Mouse (Mus musculus): ENCODE results near the gene Ints3.
A peak's percentile ranks its signal among the peaks of the same experiment; 100 is the strongest.

Ints3 gene

DNA sequence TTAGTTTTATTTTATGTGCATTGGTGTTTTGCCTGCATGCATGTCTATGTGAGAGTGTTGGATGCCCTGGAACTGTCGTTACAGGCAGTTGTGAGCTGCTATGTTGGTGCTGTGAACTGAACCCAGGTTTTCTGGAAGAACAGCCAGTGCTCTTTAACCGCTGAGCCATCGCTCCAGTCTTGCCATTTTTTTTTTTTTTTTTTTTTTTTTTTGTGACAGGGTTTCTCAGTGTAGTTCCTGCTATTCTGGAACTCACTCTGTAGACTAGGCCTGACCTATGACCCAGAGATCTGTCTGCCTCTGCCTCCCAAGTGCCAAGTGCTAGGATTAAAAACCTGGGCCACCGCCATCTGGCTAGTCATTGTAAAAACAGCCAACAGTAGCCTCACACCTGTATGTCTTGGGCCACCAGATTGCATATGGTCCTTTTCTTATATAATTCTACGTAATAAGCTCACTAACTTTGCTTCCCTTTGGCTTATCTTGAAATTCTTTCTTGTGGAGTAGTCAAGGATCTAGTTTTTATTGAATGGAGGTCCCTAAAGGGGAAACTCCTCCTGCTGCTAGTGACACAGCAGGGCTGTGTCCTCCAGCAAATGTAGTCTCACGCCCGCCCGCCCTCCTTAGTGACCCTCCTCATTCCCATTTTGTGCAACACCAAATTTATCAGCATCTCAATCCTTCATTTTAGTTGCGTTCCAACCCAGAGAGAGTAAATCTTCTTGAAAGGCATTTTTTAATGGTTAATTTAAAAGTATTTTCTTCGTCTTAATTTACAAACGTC, 12.2 kb upstream of the Ints3 start:
- no peak for DNase-seq

DNA sequence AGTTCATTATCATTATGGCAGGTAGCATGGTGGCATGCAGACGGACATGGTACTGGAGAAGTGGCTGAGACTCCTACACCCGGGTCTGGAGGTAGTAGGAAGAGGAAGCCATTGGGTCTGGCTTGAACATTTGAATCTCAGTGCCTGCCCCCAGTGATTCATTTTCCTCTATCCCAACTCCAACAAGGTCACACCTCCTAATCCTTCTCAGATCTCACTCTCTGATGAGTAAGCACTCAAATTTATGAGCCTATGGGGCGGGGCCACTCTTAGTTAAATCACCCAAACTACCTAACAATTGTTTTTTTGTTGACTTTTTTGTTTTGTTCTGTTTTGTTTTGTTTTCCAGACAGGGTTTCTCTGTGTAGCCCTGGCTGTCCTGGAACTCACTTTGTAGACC, 10.6 kb upstream of the Ints3 start:
- DNase-seq: no peak

GRCm38 (mm10) chr3:90440756-90441155, 7.3 kb upstream of the Ints3 start:
- DNase-seq: no peak

GRCm38 (mm10) chr3:90437131-90437530, 3.7 kb upstream of the Ints3 start:
- no peak for DNase-seq

DNA sequence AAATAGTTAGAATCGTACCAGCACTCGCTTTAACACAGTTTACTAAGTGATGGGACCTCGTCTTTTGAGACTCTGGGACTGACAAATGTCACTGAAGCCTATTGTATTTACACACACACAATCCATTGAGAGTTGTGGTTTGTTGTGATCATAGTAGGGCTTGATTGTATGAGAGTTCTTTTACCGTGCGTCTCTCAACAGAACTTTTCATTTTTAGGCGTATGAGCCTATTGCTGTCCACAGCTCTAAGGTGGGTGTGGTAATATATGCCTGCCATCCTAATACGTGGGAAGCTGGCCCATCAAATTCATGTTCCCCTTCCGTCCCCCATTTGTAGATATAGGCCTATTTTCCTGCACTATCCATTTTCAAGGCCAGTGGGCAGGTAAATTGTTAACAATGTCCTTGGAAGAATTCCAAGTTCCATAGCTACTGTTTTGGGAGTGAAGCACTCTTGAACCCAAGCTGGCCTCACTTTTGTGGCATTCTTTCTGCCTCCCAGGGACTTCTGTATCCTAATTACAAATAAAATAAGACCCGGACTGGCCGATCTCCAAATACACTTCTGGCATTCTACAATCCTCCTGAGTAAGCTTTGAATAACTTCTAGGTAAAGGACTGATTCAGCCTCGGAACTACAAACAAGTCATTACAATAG, 780 bp upstream of the Ints3 start:
- no peak for DNase-seq

- DNase-seq: peak; percentile 57
Measured at GRCm38 (mm10) chr3:90432811-90433219, 607 bp downstream of the Ints3 start.

DNA sequence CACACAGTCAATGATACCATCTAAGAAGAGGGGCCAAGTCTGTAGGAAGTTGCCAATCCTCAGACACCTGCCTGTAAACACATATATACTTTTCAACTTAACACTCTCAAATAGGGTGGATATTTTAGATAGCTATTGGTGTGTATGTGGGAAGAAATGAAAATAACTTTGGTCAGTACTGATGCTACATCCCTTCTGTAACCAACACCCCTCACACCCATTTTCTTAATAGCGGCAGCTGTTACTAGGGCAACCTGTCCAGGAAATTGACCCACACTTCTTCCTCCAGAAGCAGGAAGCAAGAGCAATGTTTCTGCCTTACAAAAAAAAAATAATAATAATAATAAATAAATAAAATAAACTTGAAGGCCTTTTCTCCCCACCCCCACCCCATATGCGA, 1.1 kb downstream of the Ints3 start:
- no peak for DNase-seq

DNA sequence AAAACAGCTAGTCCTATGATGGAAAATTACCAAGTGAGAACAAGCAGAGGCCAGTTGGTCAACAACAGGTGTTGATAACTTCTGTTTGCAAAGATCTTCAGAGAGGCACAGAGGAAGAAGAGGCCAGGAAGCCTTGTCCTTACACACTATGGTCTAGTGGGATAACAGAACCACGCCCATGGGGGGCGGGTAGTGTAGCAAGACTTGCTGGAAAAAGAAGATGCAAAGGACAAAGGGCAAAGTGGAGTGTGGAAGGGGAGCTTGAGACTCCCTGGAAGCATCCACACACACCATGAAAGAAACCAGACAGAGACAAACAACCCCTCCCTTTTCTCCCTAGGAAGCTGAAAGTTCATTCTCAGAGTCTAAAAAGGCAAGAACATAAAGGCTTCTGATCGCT, 3.8 kb downstream of the Ints3 start:
- DNase-seq: peak; percentile 71

- peak; percentile 9 for DNase-seq
Measured at GRCm38 (mm10) chr3:90428186-90428585, 5.2 kb downstream of the Ints3 start.

DNA sequence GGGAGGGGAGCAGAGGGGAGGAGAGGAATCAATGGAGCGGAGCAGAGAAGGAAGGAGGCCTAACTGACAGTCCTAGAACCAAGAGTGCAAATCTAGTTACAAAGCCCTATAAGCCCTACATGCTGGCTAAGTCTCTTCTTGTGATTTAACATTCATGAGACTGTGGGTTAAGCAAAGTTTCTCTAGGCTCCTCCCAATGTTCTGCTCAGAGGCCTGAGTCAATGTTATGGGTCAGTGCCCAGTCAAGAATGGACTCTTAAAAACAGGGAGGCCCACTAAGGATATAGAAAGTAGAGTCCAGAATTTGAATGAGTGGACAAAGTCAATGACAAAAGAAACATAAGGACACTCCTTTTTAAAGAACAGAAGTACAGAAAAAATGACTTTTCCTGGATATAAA, 5.8 kb downstream of the Ints3 start:
- no peak for DNase-seq

- DNase-seq: no peak
Measured at GRCm38 (mm10) chr3:90425499-90425898, 7.9 kb downstream of the Ints3 start.

- no peak for DNase-seq
Measured at GRCm38 (mm10) chr3:90423549-90423948, 9.9 kb downstream of the Ints3 start.

GRCm38 (mm10) chr3:90420696-90421095, 12.7 kb downstream of the Ints3 start:
- no peak for DNase-seq

GRCm38 (mm10) chr3:90413011-90413396, 20.4 kb downstream of the Ints3 start:
- DNase-seq: no peak

- DNase-seq: peak; percentile 73
Measured at GRCm38 (mm10) chr3:90412312-90413010, 21.0 kb downstream of the Ints3 start.

- DNase-seq: no peak
Measured at GRCm38 (mm10) chr3:90408721-90409120, 24.7 kb downstream of the Ints3 start.

- DNase-seq: no peak
Measured at GRCm38 (mm10) chr3:90406414-90406813, 27.0 kb downstream of the Ints3 start.

GRCm38 (mm10) chr3:90404609-90405008, 28.8 kb downstream of the Ints3 start:
- DNase-seq: no peak

DNA sequence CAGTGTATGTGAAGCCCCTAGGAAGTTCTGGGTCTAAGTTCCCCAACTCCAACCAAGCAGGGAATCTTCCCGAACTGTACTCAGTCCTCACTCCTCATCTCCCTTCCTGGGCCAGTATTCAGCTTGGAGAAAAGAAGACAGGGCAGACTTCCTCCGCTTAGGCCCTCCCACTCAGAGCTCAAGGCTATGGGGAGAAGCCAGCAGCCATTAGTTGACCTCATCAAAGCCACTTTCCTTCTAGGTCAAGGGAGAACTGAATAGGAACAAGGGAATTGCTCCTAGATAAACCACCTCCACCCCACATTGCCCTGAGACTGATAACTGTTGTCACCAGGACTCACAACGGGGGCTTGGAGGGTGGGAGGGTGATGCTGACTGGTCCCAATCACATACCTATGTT, 29.3 kb downstream of the Ints3 start:
- DNase-seq: no peak

DNA sequence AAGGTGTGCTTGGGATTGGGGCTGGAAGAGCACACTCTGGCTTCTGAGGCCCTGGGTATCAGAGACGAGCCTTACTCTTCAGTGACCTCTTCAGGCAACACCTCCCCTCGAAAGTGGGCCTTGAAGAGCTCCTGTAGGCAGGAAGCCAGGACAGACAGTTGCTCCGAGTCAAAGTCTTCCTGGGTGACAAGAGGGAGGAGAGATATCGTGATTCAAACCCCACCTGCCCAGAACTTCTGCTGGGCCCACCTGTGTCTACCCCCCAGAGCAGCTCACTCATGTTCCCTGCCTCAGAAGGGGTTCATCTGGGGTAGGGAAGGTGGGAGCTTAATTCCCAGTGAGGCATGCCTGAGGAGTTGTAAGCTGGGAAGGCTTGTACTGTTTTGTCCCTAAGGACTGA, 32.4 kb downstream of the Ints3 start:
- no peak for DNase-seq

GRCm38 (mm10) chr3:90395629-90396028, 37.8 kb downstream of the Ints3 start:
- DNase-seq: no peak

DNA sequence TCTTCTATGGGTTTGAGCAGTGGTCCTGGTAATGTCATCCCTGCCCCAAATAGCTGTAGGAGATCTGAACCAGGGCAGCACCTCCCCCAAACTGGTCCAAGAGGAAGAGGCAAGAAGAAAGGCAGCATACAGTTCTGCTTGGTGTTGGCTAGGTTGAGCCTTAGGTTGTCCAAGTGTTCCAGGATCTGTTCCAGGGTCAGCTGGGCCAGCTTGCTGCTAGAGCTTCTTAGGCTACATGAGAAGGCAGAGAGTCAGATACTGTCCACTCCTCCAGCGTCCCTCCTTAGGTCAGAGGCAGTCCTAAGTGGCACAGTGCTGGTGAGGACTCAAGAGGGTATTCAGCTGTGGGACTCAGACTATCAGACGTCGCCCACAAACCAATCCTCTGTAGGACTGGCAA, 40.8 kb downstream of the Ints3 start:
- no peak for DNase-seq

GRCm38 (mm10) chr3:90391941-90392340, 41.5 kb downstream of the Ints3 start:
- no peak for DNase-seq

DNA sequence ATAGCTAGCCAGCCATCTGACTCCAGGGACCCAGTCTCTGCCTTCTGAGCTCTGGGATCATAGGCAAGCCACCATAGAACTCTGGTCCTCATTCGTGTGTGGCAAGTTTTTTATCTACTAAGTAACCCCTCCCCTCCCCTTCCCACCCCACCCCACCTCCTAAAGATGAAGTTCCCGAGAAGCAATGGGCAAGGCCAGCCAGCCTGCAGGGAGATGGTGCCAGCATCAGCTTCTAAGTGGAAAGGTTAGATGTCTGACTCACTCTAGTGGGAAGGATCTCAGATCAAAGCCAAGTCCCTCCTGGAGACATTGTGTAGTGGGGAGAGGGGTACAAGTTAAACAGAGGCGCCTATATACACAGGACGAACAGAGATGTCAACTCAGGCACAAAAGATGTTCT, 42.4 kb downstream of the Ints3 start:
- DNase-seq: no peak
